Mouse (Mus musculus) spleen, adult 2 months (tissue): Measurements from ENCODE around the gene Kif4. TPM values are rescaled to one million over a fixed set of nuclear protein-coding genes. Genes with fewer than 3 reads are reported as not detected.

Source experiments
- DNase-seq, 2 experiments: peaks; one replicate each; pipeline versions ENCODE4 v3.0.0 to v3.0.0-alpha.2; 2012 to 2021; ENCODE audit warnings: low spot score in 2 of 2, low read depth in 1 of 2
- H3K27ac ChIP-seq: fragments of 200-500 bp; 2 replicates; pipeline ENCODE4 v1.5.1; 2012; ENCODE audit warnings: low read length, inconsistent platforms; ENCODE audit not compliant: insufficient read depth
- H3K27me3 ChIP-seq: fragments of 200-500 bp; 2 replicates; pipeline ENCODE4 v1.6.1; 2012; ENCODE audit warnings: mild to moderate bottlenecking, moderate library complexity, low read length, inconsistent platforms; ENCODE audit not compliant: control insufficient read depth, insufficient read depth
- H3K36me3 ChIP-seq: fragments of 200-500 bp; 2 replicates; pipeline ENCODE4 v1.6.1; 2012; ENCODE audit warnings: mild to moderate bottlenecking, low read length, inconsistent platforms; ENCODE audit not compliant: control insufficient read depth, insufficient read depth
- H3K4me1 ChIP-seq: fragments of 200-500 bp; 2 replicates; pipeline ENCODE4 v1.6.1; 2011; ENCODE audit warnings: inconsistent platforms; ENCODE audit not compliant: control insufficient read depth, insufficient read depth, insufficient read length
- H3K4me3 ChIP-seq: fragments of 200-500 bp; 2 replicates; pipeline ENCODE4 v1.5.1; 2011; ENCODE audit warnings: mild to moderate bottlenecking, inconsistent platforms; ENCODE audit not compliant: insufficient read depth, insufficient read length; ENCODE audit errors: extremely low read depth
- CTCF ChIP-seq: fragments of 200-500 bp; IDR thresholded peaks from 2 replicates; pipeline ENCODE4 v1.5.1; 2011; ENCODE audit warnings: mild to moderate bottlenecking, inconsistent platforms; ENCODE audit not compliant: insufficient read depth, insufficient read length, insufficient replicate concordance; ENCODE audit errors: extremely low read depth
- POLR2A ChIP-seq: fragments of 200-500 bp; IDR thresholded peaks from 2 replicates; pipeline ENCODE4 v1.6.1; 2011; ENCODE audit warnings: low read depth, low read length, inconsistent platforms
- WGBS: fragments of 180-500 bp; shearing (Covaris S2); methylation state at CpG from one replicate; pipeline ENCODE4 v1.1.7; 2018; 5-methylcytosine and 5-hydroxymethylcytosine counted together
- polyA plus RNA-seq: library from polyadenylated mRNA; depleted of rRNA; stranded (reverse); fragments of >200 nt; gene quantifications from 2 replicates; pipeline ENCODE4 v1.2.3, GENCODE M21; 2012

Kif4 gene
- polyA plus RNA-seq, 1 experiment, result 0.92 TPM

GRCm38 (mm10) chrX:100729665-100730188 lies 104.2 kb downstream of the Kif4 start, which contains the start of gene Gdpd2:
Gene Gdpd2, plus strand, starts transcription at chrX:100729873.
- no peak for TF ChIP-seq CTCF
- TF ChIP-seq POLR2A, result no peak
- no peaks in the 10 kb centered on the region for H3K27me3 ChIP-seq
- peak within 1 kb of the TSS; percentile 18; the same call in 1 of the 2 replicates for H3K4me3 ChIP-seq
- no peaks in the 10 kb centered on the region for H3K4me1 ChIP-seq
- H3K36me3 ChIP-seq, result no peaks in the 10 kb centered on the region
- 24% methylated on average over 8 of the region's 8 CpGs for WGBS
- no peak for DNase-seq
- no peak within 1 kb of the TSS; the same call in 1 of the 2 replicates for H3K27ac ChIP-seq

DNA sequence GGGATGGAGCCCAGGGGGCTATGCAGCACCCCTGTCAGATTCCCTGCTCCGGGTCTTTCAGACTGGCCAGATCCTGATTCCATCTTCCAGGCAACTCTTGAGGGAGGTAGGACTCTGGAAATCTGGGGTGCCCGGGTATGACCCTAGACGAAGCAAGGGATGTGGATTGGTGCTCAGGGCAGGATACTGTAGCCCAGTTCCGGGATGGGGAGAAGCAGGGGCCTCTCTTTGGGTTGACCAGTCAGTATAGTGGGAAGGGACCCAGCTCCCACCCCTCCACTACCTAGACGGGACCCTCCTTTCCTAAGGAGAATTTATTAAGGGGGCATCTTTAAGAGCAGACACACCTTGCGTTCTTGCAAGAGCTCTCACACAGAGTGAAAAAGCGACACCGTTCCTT lies 104.7 kb downstream of the Kif4 start:
- no peak for DNase-seq
- H3K4me3 ChIP-seq, result peak overlapping the region; percentile 18; the same call in 1 of the 2 replicates
- no peaks in the 10 kb centered on the region for H3K36me3 ChIP-seq
- 58% methylated on average over 8 of the region's 8 CpGs for WGBS
- no peaks in the 10 kb centered on the region for H3K4me1 ChIP-seq
- no peak overlapping the region for H3K27ac ChIP-seq
- no peaks in the 10 kb centered on the region for H3K27me3 ChIP-seq
- TF ChIP-seq CTCF, result no peak

DNA sequence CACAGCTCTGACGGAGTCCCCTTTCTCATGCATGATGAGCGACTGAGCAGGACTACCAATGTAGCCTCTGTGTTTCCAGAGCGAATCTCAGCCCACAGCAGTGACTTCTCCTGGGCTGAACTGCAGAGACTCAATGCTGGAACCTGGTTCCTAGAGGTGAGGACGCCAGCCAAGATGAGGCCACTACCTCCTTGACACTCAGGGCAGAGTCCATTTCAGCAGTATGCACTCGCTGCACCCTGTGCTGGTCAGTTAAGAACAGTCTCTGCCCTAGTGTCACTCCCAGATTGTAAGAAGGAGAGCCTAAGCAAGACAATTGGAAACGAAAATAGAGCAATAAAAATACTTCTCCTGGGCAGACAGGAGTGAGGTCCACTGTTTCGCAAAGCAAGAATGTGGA lies 108.8 kb downstream of the Kif4 start:
- Histone ChIP-seq H3K4me1 (no peaks in the 10 kb centered on the region), H3K27ac (no peak overlapping the region), H3K27me3 (no peaks in the 10 kb centered on the region), H3K4me3 (no peak overlapping the region), H3K36me3 (no peaks in the 10 kb centered on the region)
- no peak for TF ChIP-seq CTCF
- TF ChIP-seq POLR2A, result no peak
- 71% methylated on average over 7 of the region's 7 CpGs for WGBS
- DNase-seq, result no peak

- WGBS, result 26% methylated on average over 14 of the region's 14 CpGs
- Histone ChIP-seq H3K27ac (no peak overlapping the region), H3K27me3 (no peaks in the 10 kb centered on the region), H3K4me3 (no peak overlapping the region), H3K36me3 (no peaks in the 10 kb centered on the region), H3K4me1 (no peaks in the 10 kb centered on the region)
- TF ChIP-seq CTCF, result no peak
- no peak for TF ChIP-seq POLR2A
- DNase-seq, result peak in 1 of 2 experiments; percentile 7
Observed at GRCm38 (mm10) chrX:100738918-100739317, 113.4 kb downstream of the Kif4 start.

DNA sequence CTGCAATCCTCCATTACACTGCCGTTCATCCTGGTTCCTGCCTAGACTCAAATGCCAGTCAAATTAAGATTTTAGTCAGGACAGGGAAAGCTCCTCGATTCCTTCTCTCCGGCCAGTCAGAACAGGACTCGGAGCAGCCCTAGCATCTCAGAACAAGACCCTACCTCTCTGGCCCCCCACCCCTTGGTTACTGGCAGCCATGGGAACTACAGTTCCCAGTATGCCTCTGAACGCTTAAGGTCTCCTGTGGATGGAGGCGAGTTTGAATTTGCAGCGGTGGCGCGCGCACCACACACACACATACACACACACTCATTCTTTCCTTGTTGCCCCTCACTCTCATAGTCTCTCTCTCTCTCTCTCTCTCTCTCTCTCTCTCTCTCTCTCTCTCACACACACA lies 113.9 kb downstream of the Kif4 start:
- DNase-seq, result no peak
- Histone ChIP-seq H3K27me3 (no peaks in the 10 kb centered on the region), H3K36me3 (no peaks in the 10 kb centered on the region), H3K4me3 (no peak overlapping the region), H3K4me1 (no peaks in the 10 kb centered on the region), H3K27ac (no peak overlapping the region)
- TF ChIP-seq CTCF (no peak), POLR2A (no peak)
- WGBS, result 32% methylated on average over 10 of the region's 10 CpGs

- Histone ChIP-seq H3K27ac (no peak overlapping the region), H3K27me3 (no peaks in the 10 kb centered on the region), H3K36me3 (no peaks in the 10 kb centered on the region), H3K4me1 (no peaks in the 10 kb centered on the region), H3K4me3 (no peak overlapping the region)
- TF ChIP-seq POLR2A, result no peak
- no peak for TF ChIP-seq CTCF
- 31% methylated on average over 6 of the region's 6 CpGs for WGBS
- no peak for DNase-seq
Observed at GRCm38 (mm10) chrX:100740785-100741184, 115.2 kb downstream of the Kif4 start.

DNA sequence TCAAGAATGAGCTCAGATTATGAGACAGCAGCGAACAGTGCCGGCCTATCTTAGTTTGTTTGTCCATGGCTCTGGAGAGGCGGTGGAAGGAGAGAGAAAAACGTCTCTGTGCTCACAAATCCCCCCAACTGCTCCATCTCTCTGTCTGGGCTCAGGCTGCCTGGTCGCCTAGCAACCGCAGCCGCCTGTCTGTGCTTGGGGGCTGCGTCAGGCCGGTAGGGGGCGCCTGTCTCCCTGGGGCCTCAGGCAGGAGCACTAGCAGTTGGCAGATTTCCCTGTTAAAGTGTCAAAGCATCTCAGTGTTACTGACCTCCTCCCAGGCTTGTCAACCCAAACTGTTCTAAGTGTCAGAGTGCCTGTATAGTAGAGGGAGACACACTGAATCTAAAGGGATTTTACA lies 116.4 kb downstream of the Kif4 start:
- DNase-seq, result peak in 1 of 2 experiments; percentile 20
- no peaks in the 10 kb centered on the region for H3K27me3 ChIP-seq
- 38% methylated on average over 10 of the region's 10 CpGs for WGBS
- TF ChIP-seq CTCF (peak; percentile 27; the same call in 1 of the 2 replicates), POLR2A (no peak)
- H3K36me3 ChIP-seq, result no peaks in the 10 kb centered on the region
- no peak overlapping the region for H3K4me3 ChIP-seq
- no peak overlapping the region for H3K27ac ChIP-seq
- H3K4me1 ChIP-seq, result no peaks in the 10 kb centered on the region
